Mouse (Mus musculus) midbrain, embryonic 10.5 days (tissue): ENCODE results near the gene Cpped1. TPM values are rescaled to one million over a fixed set of nuclear protein-coding genes. Genes with fewer than 3 reads are reported as not detected.

Experiments
- DNase-seq: peaks from one replicate; pipeline ENCODE4 v3.0.0-alpha.2; 2017; ENCODE audit warnings: low spot score
- H3K27ac ChIP-seq: fragments of 300-500 bp; sonication (generic); replicated peaks from 2 replicates; pipeline ENCODE4 v1.5.1; 2016; ENCODE audit warnings: mild to moderate bottlenecking
- H3K27me3 ChIP-seq: fragments of 300-500 bp; sonication (generic); 2 replicates; pipeline ENCODE4 v1.6.1; 2016; ENCODE audit warnings: low read depth, mild to moderate bottlenecking; ENCODE audit not compliant: poor library complexity, severe bottlenecking
- H3K36me3 ChIP-seq: fragments of 300-500 bp; sonication (generic); 2 replicates; pipeline ENCODE4 v1.6.1; 2016; ENCODE audit warnings: mild to moderate bottlenecking, moderate library complexity
- H3K4me1 ChIP-seq: fragments of 300-500 bp; sonication (generic); 2 replicates; pipeline ENCODE4 v1.6.1; 2016
- H3K4me3 ChIP-seq: fragments of 300-500 bp; sonication (generic); 2 replicates; pipeline ENCODE4 v1.5.1; 2016; ENCODE audit warnings: mild to moderate bottlenecking, moderate library complexity
- H3K9me3 ChIP-seq: fragments of 300-500 bp; sonication (generic); replicated peaks from 2 replicates; pipeline ENCODE4 v1.6.1; 2016; ENCODE audit warnings: mild to moderate bottlenecking
- whole genome bisulfite sequencing: fragments of 180-500 bp; shearing (Covaris S2); methylation state at CpG from one replicate; pipeline ENCODE4 v1.1.7; 2016; 5-methylcytosine and 5-hydroxymethylcytosine counted together
- polyA plus RNA-seq: library from polyadenylated mRNA; unstranded; fragments of >200 nt; fragmentation: Nextera tagmentation; extraction: Ambion mirVana; gene quantifications from 2 replicates; pipeline ENCODE4 v1.2.1, GENCODE M21; 2016

The Cpped1 gene
- polyA plus RNA-seq, 1 experiment from 2014 or later: 12.3 TPM

- no peak for DNase-seq
- Histone ChIP-seq H3K9me3 (no peaks in the 10 kb centered on the region), H3K27me3 (no peaks in the 10 kb centered on the region), H3K27ac (no peak overlapping the region), H3K4me1 (peaks cover 8% of the 10 kb centered on the region; the same call in 1 of the 2 replicates), H3K36me3 (no peaks in the 10 kb centered on the region), H3K4me3 (no peak overlapping the region)
- WGBS: 82% methylated on average over 7 of the region's 7 CpGs
These were observed 84.4 kb downstream of the Cpped1 start for GRCm38 (mm10) chr16:11824833-11825232.

GRCm38 (mm10) chr16:11824385-11824784 is 84.9 kb downstream of the Cpped1 start:
- peaks cover 8% of the 10 kb centered on the region; the same call in 1 of the 2 replicates for H3K4me1 ChIP-seq
- no peak overlapping the region for H3K4me3 ChIP-seq
- WGBS: 85% methylated on average over 8 of the region's 8 CpGs
- H3K27ac ChIP-seq: no peak overlapping the region
- no peaks in the 10 kb centered on the region for H3K9me3 ChIP-seq
- no peak for DNase-seq
- H3K36me3 ChIP-seq: no peaks in the 10 kb centered on the region
- no peaks in the 10 kb centered on the region for H3K27me3 ChIP-seq

- H3K4me1 ChIP-seq: peaks cover 8% of the 10 kb centered on the region; the same call in 1 of the 2 replicates
- WGBS: 86% methylated on average over 7 of the region's 7 CpGs
- no peak for DNase-seq
- H3K36me3 ChIP-seq: no peaks in the 10 kb centered on the region
- H3K9me3 ChIP-seq: no peaks in the 10 kb centered on the region
- H3K4me3 ChIP-seq: no peak overlapping the region
- H3K27me3 ChIP-seq: no peaks in the 10 kb centered on the region
- no peak overlapping the region for H3K27ac ChIP-seq
These were observed 88.5 kb downstream of the Cpped1 start for GRCm38 (mm10) chr16:11820791-11821190.

- DNase-seq: no peak
- H3K9me3 ChIP-seq: no peaks in the 10 kb centered on the region
These were observed 94.2 kb downstream of the Cpped1 start for GRCm38 (mm10) chr16:11814935-11815650.

GRCm38 (mm10) chr16:11812119-11812518 is 97.1 kb downstream of the Cpped1 start:
- Histone ChIP-seq H3K27me3 (no peaks in the 10 kb centered on the region), H3K36me3 (no peaks in the 10 kb centered on the region), H3K9me3 (no peaks in the 10 kb centered on the region), H3K4me1 (peaks cover 3% of the 10 kb centered on the region; the same call in 1 of the 2 replicates), H3K27ac (no peak overlapping the region), H3K4me3 (no peak overlapping the region)
- 75% methylated on average over 8 of the region's 8 CpGs for WGBS
- DNase-seq: no peak

More at GRCm38 (mm10) chr16:11814935-11815650, 94.2 kb downstream of the Cpped1 start:
- Histone ChIP-seq H3K4me3 (no peak overlapping the region), H3K27me3 (no peaks in the 10 kb centered on the region), H3K27ac (no peak overlapping the region), H3K36me3 (no peaks in the 10 kb centered on the region), H3K4me1 (no peaks in the 10 kb centered on the region)
- WGBS: 84% methylated on average over 10 of the region's 10 CpGs

- Histone ChIP-seq H3K27me3 (no peaks in the 10 kb centered on the region), H3K4me3 (no peak overlapping the region), H3K4me1 (peaks cover 3% of the 10 kb centered on the region; the same call in 1 of the 2 replicates), H3K27ac (no peak overlapping the region), H3K9me3 (no peaks in the 10 kb centered on the region), H3K36me3 (no peaks in the 10 kb centered on the region)
- 42% methylated on average over 8 of the region's 8 CpGs for WGBS
- no peak for DNase-seq
These were observed 99.6 kb downstream of the Cpped1 start for GRCm38 (mm10) chr16:11809615-11810014.

GRCm38 (mm10) chr16:11801960-11802539 is 107.2 kb downstream of the Cpped1 start:
- H3K4me1 ChIP-seq: no peaks in the 10 kb centered on the region
- H3K4me3 ChIP-seq: no peak overlapping the region
- 92% methylated on average over 7 of the region's 7 CpGs for WGBS
- H3K27me3 ChIP-seq: no peaks in the 10 kb centered on the region
- no peaks in the 10 kb centered on the region for H3K36me3 ChIP-seq
- no peaks in the 10 kb centered on the region for H3K9me3 ChIP-seq
- no peak overlapping the region for H3K27ac ChIP-seq
- DNase-seq: no peak

GRCm38 (mm10) chr16:11795758-11796460 is 113.3 kb downstream of the Cpped1 start:
- H3K36me3 ChIP-seq: no peaks in the 10 kb centered on the region
- no peaks in the 10 kb centered on the region for H3K27me3 ChIP-seq
- H3K27ac ChIP-seq: no peak overlapping the region
- WGBS: 84% methylated on average over 7 of the region's 7 CpGs
- no peaks in the 10 kb centered on the region for H3K9me3 ChIP-seq
- H3K4me3 ChIP-seq: no peak overlapping the region
- DNase-seq: no peak
- no peaks in the 10 kb centered on the region for H3K4me1 ChIP-seq

- H3K36me3 ChIP-seq: no peaks in the 10 kb centered on the region
- H3K27me3 ChIP-seq: no peaks in the 10 kb centered on the region
- DNase-seq: no peak
- no peak overlapping the region for H3K27ac ChIP-seq
- no peak overlapping the region for H3K4me3 ChIP-seq
- no peaks in the 10 kb centered on the region for H3K9me3 ChIP-seq
- 59% methylated on average over 4 of the region's 4 CpGs for WGBS
- no peaks in the 10 kb centered on the region for H3K4me1 ChIP-seq
These were observed 114.6 kb downstream of the Cpped1 start for GRCm38 (mm10) chr16:11794628-11795027.

GRCm38 (mm10) chr16:11793391-11793790 is 115.9 kb downstream of the Cpped1 start:
- no peak for DNase-seq
- H3K27me3 ChIP-seq: no peaks in the 10 kb centered on the region
- H3K27ac ChIP-seq: no peak overlapping the region
- 32% methylated on average over 2 of the region's 2 CpGs for WGBS
- H3K4me3 ChIP-seq: no peak overlapping the region
- no peaks in the 10 kb centered on the region for H3K36me3 ChIP-seq
- H3K9me3 ChIP-seq: no peaks in the 10 kb centered on the region
- H3K4me1 ChIP-seq: no peaks in the 10 kb centered on the region

- DNase-seq: no peak
- Histone ChIP-seq H3K27me3 (no peaks in the 10 kb centered on the region), H3K27ac (no peak overlapping the region), H3K4me1 (no peaks in the 10 kb centered on the region), H3K9me3 (no peaks in the 10 kb centered on the region), H3K4me3 (no peak overlapping the region), H3K36me3 (no peaks in the 10 kb centered on the region)
- 92% methylated on average over 3 of the region's 3 CpGs for WGBS
These were observed 118.8 kb downstream of the Cpped1 start for GRCm38 (mm10) chr16:11790476-11790875.

- no peak for DNase-seq
- no peak overlapping the region for H3K4me3 ChIP-seq
These were observed 123.4 kb downstream of the Cpped1 start for GRCm38 (mm10) chr16:11785806-11786205.

GRCm38 (mm10) chr16:11784354-11784753 is 124.9 kb downstream of the Cpped1 start:
- Histone ChIP-seq H3K27me3 (no peaks in the 10 kb centered on the region), H3K27ac (no peak overlapping the region), H3K4me3 (no peak overlapping the region), H3K9me3 (no peaks in the 10 kb centered on the region), H3K36me3 (no peaks in the 10 kb centered on the region), H3K4me1 (no peaks in the 10 kb centered on the region)
- no peak for DNase-seq
- 69% methylated on average over 4 of the region's 4 CpGs for WGBS

More at GRCm38 (mm10) chr16:11785806-11786205, 123.4 kb downstream of the Cpped1 start:
- no peaks in the 10 kb centered on the region for H3K36me3 ChIP-seq
- whole genome bisulfite sequencing: 79% methylated on average over 4 of the region's 4 CpGs
- no peaks in the 10 kb centered on the region for H3K4me1 ChIP-seq
- H3K9me3 ChIP-seq: no peaks in the 10 kb centered on the region
- no peaks in the 10 kb centered on the region for H3K27me3 ChIP-seq
- no peak overlapping the region for H3K27ac ChIP-seq
